Mouse (Mus musculus) erythroblast, embryonic 14.5 days (primary cell): Measurements from ENCODE around the gene Nphs1.

ENCODE experiments used
- GATA1 ChIP-seq: IDR thresholded peaks from 2 replicates; pipeline ENCODE4 v1.6.1; 2012; ENCODE audit warnings: low read length, inconsistent platforms, mixed read lengths
- TAL1 ChIP-seq: IDR thresholded peaks from 3 replicates; pipeline ENCODE4 v1.6.1; 2012; ENCODE audit warnings: low read length, inconsistent platforms, mixed read lengths

- TF ChIP-seq TAL1 (no peak), GATA1 (no peak)
Measured at GRCm38 (mm10) chr7:30435156-30435555, 23.0 kb upstream of the Nphs1 start.
